Mouse (Mus musculus) Patski (cell line): Measurements from ENCODE around the gene Kalrn. TPM values are rescaled to one million over a fixed set of nuclear protein-coding genes. Genes with fewer than 3 reads are reported as not detected.

Source experiments
- ATAC-seq: fragments of 100-300 bp; one replicate; pipeline ENCODE4 v1.8.0; 2021
- CTCF ChIA-PET: fragments of 350-600 bp; sonication (Branson Sonifier 250); formaldehyde crosslinking; loops from one replicate; lab custom pipeline; 2022; ENCODE audit warnings: inconsistent platforms; lab: Charles Lee
- POLR2A ChIA-PET: fragments of 350-600 bp; sonication (Branson Sonifier 250); formaldehyde crosslinking; loops from one replicate; lab custom pipeline; 2022; ENCODE audit warnings: antibody characterized with exemption, inconsistent platforms; lab: Charles Lee
- DNase-seq: peaks from one replicate; pipeline ENCODE4 v3.0.0-alpha.2; 2011; ENCODE audit warnings: low read depth, low spot score
- H3K27me3 ChIP-seq: fragments of 371-371 bp; one replicate; pipeline ENCODE4 v1.5.1; 2021
- CTCF ChIP-seq: fragments of 100-300 bp; IDR thresholded peaks from one replicate; pipeline ENCODE4 v1.5.1; 2021
- in situ Hi-C: fragments of 300-500 bp; cut with MboI; formaldehyde crosslinking; loops from 3 replicates; pipeline ENCODE4 v1.11.1; 2018; ENCODE audit warnings: low pct_unique_long_range_greater_than_20kb, mixed read lengths
- polyA plus RNA-seq: library from polyadenylated mRNA; unstranded; gene quantifications from one replicate; pipeline ENCODE4 v1.2.3, GENCODE M21; 2021

Gene Kalrn
- polyA plus RNA-seq, 1 experiment from 2014 or later, result 25.1 TPM

GRCm38 (mm10) chr16:34376166-34376857 is 197.0 kb downstream of the Kalrn start:
- POLR2A ChIA-PET, result no interaction called here
- DNase-seq, result no peak
- no peaks in the 10 kb centered on the region for H3K27me3 ChIP-seq
- TF ChIP-seq CTCF, result no peak
- no peak for ATAC-seq
- CTCF ChIA-PET, result interaction anchor here (1.1 kb wide), 1 partner anchor 335 kb away, joined by 3 read pairs; no protein-coding TSS in a partner anchor
- in situ Hi-C loops, result no loop called here

GRCm38 (mm10) chr16:34373519-34373918 is 199.8 kb downstream of the Kalrn start:
- ChIA-PET CTCF (interaction anchor here (1.4 kb wide), 1 partner anchor 12 kb away, joined by 4 read pairs; no protein-coding TSS in a partner anchor), POLR2A (no interaction called here)
- no peak for ATAC-seq
- in situ Hi-C loops, result no loop called here
- no peak for TF ChIP-seq CTCF
- H3K27me3 ChIP-seq, result no peaks in the 10 kb centered on the region
- DNase-seq, result no peak

GRCm38 (mm10) chr16:34372103-34372741 is 201.1 kb downstream of the Kalrn start:
- H3K27me3 ChIP-seq, result no peaks in the 10 kb centered on the region
- in situ Hi-C loops, result no loop called here
- DNase-seq (no peak), ATAC-seq (no peak)
- ChIA-PET POLR2A (no interaction called here), CTCF (no interaction called here)
- TF ChIP-seq CTCF, result no peak

- no peak for DNase-seq
- ChIA-PET CTCF (interaction anchor here (0.7 kb wide), 1 partner anchor 215 kb away, joined by 3 read pairs; no protein-coding TSS in a partner anchor), POLR2A (interaction anchor here (0.7 kb wide), 1 partner anchor 13 kb away, joined by 4 read pairs; no protein-coding TSS in a partner anchor)
- H3K27me3 ChIP-seq, result no peaks in the 10 kb centered on the region
- in situ Hi-C loops, result no loop called here
- no peak for TF ChIP-seq CTCF
- no peak for ATAC-seq
Measured at GRCm38 (mm10) chr16:34359206-34359605, 214.1 kb downstream of the Kalrn start.

- no peak for TF ChIP-seq CTCF
- no peaks in the 10 kb centered on the region for H3K27me3 ChIP-seq
- in situ Hi-C loops, result no loop called here
- DNase-seq (no peak), ATAC-seq (no peak)
- CTCF ChIA-PET, result no interaction called here
- POLR2A ChIA-PET, result interaction anchor here (1.3 kb wide), 1 partner anchor 12 kb away, joined by 4 read pairs; no protein-coding TSS in a partner anchor
Measured at GRCm38 (mm10) chr16:34355547-34355946, 217.8 kb downstream of the Kalrn start.

GRCm38 (mm10) chr16:34354042-34354441 is 219.3 kb downstream of the Kalrn start:
- TF ChIP-seq CTCF, result no peak
- in situ Hi-C loops, result no loop called here
- ChIA-PET CTCF (no interaction called here), POLR2A (no interaction called here)
- no peaks in the 10 kb centered on the region for H3K27me3 ChIP-seq
- DNase-seq (no peak), ATAC-seq (no peak)

- DNase-seq, result no peak
- TF ChIP-seq CTCF, result no peak
- ChIA-PET CTCF (interaction anchor here (1.2 kb wide), 1 partner anchor 9 kb away, joined by 5 read pairs; no protein-coding TSS in a partner anchor), POLR2A (interaction anchor here (1.1 kb wide), 1 partner anchor 31 kb away, joined by 3 read pairs; no protein-coding TSS in a partner anchor)
- in situ Hi-C loops, result no loop called here
- no peaks in the 10 kb centered on the region for H3K27me3 ChIP-seq
- ATAC-seq, result no peak
Measured at GRCm38 (mm10) chr16:34352747-34353146, 220.6 kb downstream of the Kalrn start.

GRCm38 (mm10) chr16:34351575-34352150 is 221.7 kb downstream of the Kalrn start:
- ATAC-seq (no peak), DNase-seq (no peak)
- POLR2A ChIA-PET, result interaction anchor here (0.6 to 1.1 kb wide), 2 partner anchors 32 to 342 kb away, joined by 3 to 5 read pairs; no protein-coding TSS in a partner anchor
- in situ Hi-C loops, result no loop called here
- TF ChIP-seq CTCF, result no peak
- H3K27me3 ChIP-seq, result no peaks in the 10 kb centered on the region
- CTCF ChIA-PET, result interaction anchor here (1.2 kb wide), 1 partner anchor 8 kb away, joined by 5 read pairs; no protein-coding TSS in a partner anchor

- H3K27me3 ChIP-seq, result no peaks in the 10 kb centered on the region
- no peak for TF ChIP-seq CTCF
- ATAC-seq, result no peak
- ChIA-PET CTCF (no interaction called here), POLR2A (no interaction called here)
- DNase-seq, result no peak
- in situ Hi-C loops, result no loop called here
Measured at GRCm38 (mm10) chr16:34347574-34347973, 225.8 kb downstream of the Kalrn start.
